Mouse (Mus musculus) liver (tissue): ENCODE data around the gene Mup3.
"Not testable (repeated sequence)": the region's sequence is repeated elsewhere in the genome, so short reads cannot be mapped to it uniquely, and the experiment has no call there.

Experiments used
- DNase-seq: peaks from one replicate; pipeline ENCODE4 v3.0.0-alpha.2; 2020; ENCODE audit warnings: mixed read lengths

The Mup3 gene

GRCm38 (mm10) chr4:62087241-62087640 is at the start of gene Mup3:
TSS of gene Mup3 (minus strand) at chr4:62087342.
- DNase-seq: no peak

GRCm38 (mm10) chr4:62133706-62134105 is 46.6 kb upstream of the Mup3 start:
- no peak for DNase-seq

- DNase-seq: peak; percentile 13
Measured at GRCm38 (mm10) chr4:62103366-62103765, 16.2 kb upstream of the Mup3 start.

- DNase-seq: no peak
Measured at GRCm38 (mm10) chr4:62087953-62088352, 811 bp upstream of the Mup3 start.

GRCm38 (mm10) chr4:62082755-62083154 is 4.4 kb downstream of the Mup3 start:
- DNase-seq: no peak

- DNase-seq: no peak
Measured at GRCm38 (mm10) chr4:62075126-62075525, 12.0 kb downstream of the Mup3 start.

- not testable (repeated sequence) for DNase-seq
Measured at GRCm38 (mm10) chr4:62054780-62055179, 32.4 kb downstream of the Mup3 start.

GRCm38 (mm10) chr4:62054058-62054457 is 33.1 kb downstream of the Mup3 start, which contains the start of gene Mup20:
TSS of gene Mup20 (minus strand) at chr4:62054158.
- not testable (repeated sequence) for DNase-seq
